Mouse (Mus musculus) frontal cortex, adult 2 months (tissue): ENCODE measurements around the gene Cep85l. TPM values are rescaled to one million over a fixed set of nuclear protein-coding genes. Genes with fewer than 3 reads are reported as not detected.

Experiments used
- DNase-seq, 2 experiments: peaks; one replicate each; pipeline ENCODE4 v3.0.0; 2022; ENCODE audit warnings: low spot score in 1 of 2; ENCODE audit errors: extremely low spot score in 1 of 2
- polyA plus RNA-seq: library from polyadenylated mRNA; depleted of rRNA; stranded (reverse); fragments of >200 nt; gene quantifications from 2 replicates; pipeline ENCODE4 v1.2.3, GENCODE M21; 2012; rRNA removed

The Cep85l gene
- polyA plus RNA-seq, 1 experiment: 8.1 TPM

- DNase-seq: no peak
Observed at GRCm38 (mm10) chr10:53229190-53229589, 150.6 kb downstream of the Cep85l start.

Other genes starting within 250 kb of the Cep85l start
- 2.1 and 3.7 TPM in 2 replicates for gene Pln, start 42.3 kb downstream of the Cep85l start, polyA plus RNA-seq
- 16.0 and 20.1 TPM in 2 replicates for gene Asf1a, start 216.8 kb upstream of the Cep85l start, polyA plus RNA-seq